Mouse (Mus musculus): ENCODE measurements at regions not wholly inside any gene's neighbourhood (a gene's known extent, or its start where the extent isn't known, plus 50 kb on each side); places are given as distances from the start of the nearest gene placed in this dataset.

- TF ChIP-seq JUND (conservative IDR thresholded peaks at IDR 0.05; ENCODE audit: low read depth, low read length) (no peak), CTCF (conservative IDR thresholded peaks at IDR 0.05 in 1 of 2, IDR thresholded peaks at IDR 0.05 in 1 of 2; ENCODE audit: low read depth in 2 of 2, low read length in 2 of 2) (no peak), USF2 (conservative IDR thresholded peaks at IDR 0.05; ENCODE audit: low read depth, low read length) (no peak)
These were observed 847.2 kb downstream of the Car8 start for GRCm38 (mm10) chr4:7391596-7391995.

Measured in CH12.LX (cell line).